Mouse (Mus musculus) midbrain, embryonic 11.5 days (tissue): ENCODE results near the gene Bloc1s2. TPM values are rescaled to one million over a fixed set of nuclear protein-coding genes. Genes with fewer than 3 reads are reported as not detected.
"Not testable (repeated sequence)": the region's sequence is repeated elsewhere in the genome, so short reads cannot be mapped to it uniquely, and the experiment has no call there.

ENCODE experiments used
- ATAC-seq: fragments of 200-750 bp; cut with Nextera tagmentation; 2 replicates; pipeline ENCODE4 v1.8.0; 2017; ENCODE audit warnings: moderate TSS enrichment, moderate library complexity; ENCODE audit not compliant: low FRiP score
- DNase-seq: peaks from one replicate; pipeline ENCODE4 v3.0.0; 2015; ENCODE audit warnings: low spot score; ENCODE audit errors: missing footprints
- H3K27ac ChIP-seq: fragments of 300-500 bp; sonication (generic); 2 replicates; pipeline ENCODE4 v1.5.1; 2014; ENCODE audit warnings: low read depth, low read length
- H3K27me3 ChIP-seq: fragments of 300-500 bp; sonication (generic); 2 replicates; pipeline ENCODE4 v1.6.1; 2014; ENCODE audit warnings: mild to moderate bottlenecking, low read length, moderate library complexity, mixed read lengths; ENCODE audit not compliant: control insufficient read depth, insufficient read depth
- H3K36me3 ChIP-seq: fragments of 300-500 bp; sonication (generic); 2 replicates; pipeline ENCODE4 v1.6.1; 2014; ENCODE audit warnings: mild to moderate bottlenecking, low read length, moderate library complexity, mixed read lengths; ENCODE audit not compliant: control insufficient read depth, insufficient read depth
- H3K4me1 ChIP-seq: fragments of 300-500 bp; sonication (generic); 2 replicates; pipeline ENCODE4 v1.6.1; 2014; ENCODE audit warnings: low read length; ENCODE audit not compliant: control insufficient read depth, insufficient read depth
- H3K4me2 ChIP-seq: fragments of 300-500 bp; sonication (generic); 2 replicates; pipeline ENCODE4 v1.6.1; 2014; ENCODE audit warnings: mild to moderate bottlenecking, moderate library complexity
- H3K4me3 ChIP-seq: fragments of 300-500 bp; sonication (generic); 2 replicates; pipeline ENCODE4 v1.5.1; 2014; ENCODE audit warnings: low read depth, low read length
- H3K9ac ChIP-seq: fragments of 300-500 bp; sonication (generic); 2 replicates; pipeline ENCODE4 v1.6.1; 2014; ENCODE audit warnings: low read length
- H3K9me3 ChIP-seq: fragments of 300-500 bp; sonication (generic); 2 replicates; pipeline ENCODE4 v1.6.1; 2016; ENCODE audit warnings: low read length; ENCODE audit not compliant: control insufficient read depth
- WGBS: fragments of 180-500 bp; shearing (Covaris S2); extraction: QIAGEN DNeasy Blood & Tissue Kit; methylation state at CpG from one replicate; pipeline ENCODE4 v1.1.7; 2014; 5-methylcytosine and 5-hydroxymethylcytosine counted together
- polyA plus RNA-seq: library from polyadenylated mRNA; unstranded; fragments of >200 nt; fragmentation: Nextera tagmentation; extraction: Ambion mirVana; gene quantifications from 2 replicates; pipeline ENCODE4 v1.2.1, GENCODE M21; 2014

The Bloc1s2 gene
- polyA plus RNA-seq, 1 experiment from 2014 or later: 113 TPM

DNA sequence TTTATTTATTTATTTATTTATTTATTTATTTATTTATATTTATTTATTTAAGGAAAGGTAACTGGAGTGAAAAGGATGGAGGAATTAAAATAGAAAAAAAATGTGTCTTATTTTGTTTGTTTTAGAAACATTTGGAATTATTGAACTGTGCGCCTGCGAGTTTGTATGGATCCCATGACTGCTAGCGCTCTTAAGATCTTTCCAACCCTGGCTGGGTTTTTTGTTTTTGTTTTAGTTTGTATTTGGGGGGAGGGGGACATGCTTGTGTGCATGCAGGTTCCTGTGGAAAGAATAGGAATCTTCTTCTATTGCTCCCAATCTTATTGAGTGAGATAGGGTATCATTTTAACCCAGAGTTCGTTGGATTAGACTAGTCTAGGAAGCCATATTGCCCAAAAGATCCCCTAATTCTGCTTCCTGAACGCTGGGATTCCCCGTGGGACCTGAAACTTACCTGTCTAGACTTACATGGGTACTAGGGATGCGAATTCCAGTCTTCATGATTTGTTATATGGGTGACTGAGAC lies 10.2 kb downstream of the Bloc1s2 start:
- Histone ChIP-seq H3K4me3 (peak overlapping the region; percentile 76), H3K27me3 (no peaks in the 10 kb centered on the region), H3K27ac (no peak overlapping the region), H3K9me3 (no peaks in the 10 kb centered on the region), H3K9ac (peak overlapping the region; percentile 55), H3K36me3 (peaks cover 5% of the 10 kb centered on the region; the same call in 1 of the 2 replicates), H3K4me1 (peaks cover 5% of the 10 kb centered on the region; the same call in 1 of the 2 replicates), H3K4me2 (peak overlapping the region; percentile 50)
- ATAC-seq (peak; percentile 61; the same call in 1 of the 2 replicates), DNase-seq (peak; percentile 86)
- 26% methylated on average over 7 of the region's 7 CpGs for whole genome bisulfite sequencing

DNA sequence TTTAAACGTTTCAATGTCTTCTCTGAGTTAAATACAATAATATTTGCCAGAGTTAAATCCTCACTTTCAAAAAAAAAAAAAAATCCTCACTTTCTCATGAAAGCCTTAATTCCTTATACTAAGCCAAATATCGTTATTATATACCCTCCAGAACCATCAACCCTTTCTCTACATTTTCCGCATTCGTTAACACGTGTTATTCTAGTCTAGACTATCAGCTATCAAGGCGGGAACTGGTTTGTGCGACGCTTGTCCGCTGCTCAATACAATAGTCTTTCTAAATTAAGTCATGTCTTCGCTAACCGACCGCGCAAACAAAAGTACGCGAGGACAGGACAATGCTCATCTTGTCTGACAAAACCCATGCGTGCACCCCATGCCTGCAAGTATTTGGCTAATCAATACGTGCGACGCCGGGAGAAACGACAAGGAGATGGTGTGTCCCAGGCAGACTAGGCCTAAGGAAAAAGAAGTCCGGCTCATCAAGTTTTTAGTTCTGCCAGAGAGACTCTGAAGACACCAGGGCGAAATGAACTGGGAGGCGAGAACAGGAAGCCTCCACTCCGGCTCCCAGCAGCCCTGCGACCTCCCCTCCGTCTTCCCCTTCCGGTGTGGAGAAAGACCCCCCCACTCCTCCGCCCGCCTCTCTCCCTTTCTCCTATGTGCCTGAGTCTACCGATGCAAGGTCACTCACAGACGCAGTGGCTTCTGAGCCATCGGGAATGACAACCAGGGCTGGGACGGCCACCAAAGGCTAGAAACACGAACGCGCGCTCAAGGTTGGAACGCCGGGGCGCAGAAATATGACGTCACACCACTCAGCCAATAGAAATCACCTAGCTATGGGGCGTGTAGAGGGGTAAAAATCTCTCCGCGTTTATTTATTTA lies 10.9 kb downstream of the Bloc1s2 start, which contains the start of gene Cwf19l1:
Cwf19l1 (minus strand) TSS at position 805 of the 888 bp plus-strand sequence.
- H3K4me3 ChIP-seq: peak within 1 kb of the TSS; percentile 76
- under 1% methylated on average over 45 of the region's 45 CpGs for WGBS
- no peaks in the 10 kb centered on the region for H3K9me3 ChIP-seq
- H3K4me1 ChIP-seq: peaks cover 5% of the 10 kb centered on the region; the same call in 1 of the 2 replicates
- peaks cover 5% of the 10 kb centered on the region; the same call in 1 of the 2 replicates for H3K36me3 ChIP-seq
- ATAC-seq (peak; percentile 92), DNase-seq (peak; percentile 99)
- H3K27me3 ChIP-seq: no peaks in the 10 kb centered on the region
- H3K9ac ChIP-seq: peak within 1 kb of the TSS; percentile 82
- peak within 1 kb of the TSS; percentile 91 for H3K27ac ChIP-seq
- peak within 1 kb of the TSS; percentile 86 for H3K4me2 ChIP-seq

DNA sequence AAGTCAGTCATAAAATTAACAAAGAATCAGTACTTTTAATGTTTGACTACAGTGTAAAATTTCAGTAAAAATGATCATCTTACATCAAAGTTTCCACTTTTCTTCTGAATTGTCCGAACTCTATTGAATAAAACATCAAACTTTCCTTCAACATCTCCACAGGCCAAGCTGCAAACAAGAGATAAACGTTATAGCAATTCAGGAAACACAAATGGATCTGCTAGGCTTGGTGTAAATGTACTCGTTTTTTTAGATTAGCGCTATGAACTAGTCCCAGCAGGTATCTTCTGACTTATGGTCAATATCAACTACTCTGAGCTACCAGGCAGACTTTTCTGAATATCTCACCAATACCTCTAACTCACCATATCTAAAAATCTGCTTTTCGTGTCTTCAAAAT lies 13.3 kb downstream of the Bloc1s2 start:
- no peak overlapping the region for H3K4me2 ChIP-seq
- H3K9ac ChIP-seq: no peak overlapping the region
- no peak overlapping the region for H3K4me3 ChIP-seq
- no peak overlapping the region for H3K27ac ChIP-seq
- peaks cover 4% of the 10 kb centered on the region; the same call in 1 of the 2 replicates for H3K36me3 ChIP-seq
- 89% methylated on average over 5 of the region's 5 CpGs for WGBS
- H3K9me3 ChIP-seq: no peaks in the 10 kb centered on the region
- no peak for ATAC-seq
- no peak for DNase-seq
- no peaks in the 10 kb centered on the region for H3K27me3 ChIP-seq
- peaks cover 5% of the 10 kb centered on the region; the same call in 1 of the 2 replicates for H3K4me1 ChIP-seq

DNA sequence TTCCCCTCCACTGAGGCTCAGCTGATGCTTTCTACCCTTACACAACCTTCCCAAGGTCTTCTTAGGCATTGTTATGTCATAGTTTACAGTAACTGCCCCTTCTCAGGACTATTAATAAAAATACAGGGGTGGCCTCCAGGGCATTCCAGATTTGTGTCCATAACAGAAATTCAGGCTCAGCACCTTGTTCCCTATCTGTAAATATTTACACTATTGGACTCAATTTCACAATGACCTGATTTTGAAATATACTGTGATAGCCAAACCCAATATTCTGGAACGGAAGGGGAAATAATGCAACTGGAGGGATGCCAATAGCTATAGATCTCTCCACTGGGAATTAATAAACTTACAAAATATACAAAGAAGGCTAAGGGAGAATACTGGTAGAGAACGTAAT lies 17.7 kb downstream of the Bloc1s2 start:
- no peaks in the 10 kb centered on the region for H3K27me3 ChIP-seq
- no peaks in the 10 kb centered on the region for H3K4me1 ChIP-seq
- 89% methylated on average over 2 of the region's 2 CpGs for WGBS
- no peak overlapping the region for H3K27ac ChIP-seq
- ATAC-seq: no peak
- H3K9ac ChIP-seq: no peak overlapping the region
- no peak overlapping the region for H3K4me3 ChIP-seq
- peaks cover 17% of the 10 kb centered on the region; the same call in 1 of the 2 replicates for H3K36me3 ChIP-seq
- H3K9me3 ChIP-seq: no peaks in the 10 kb centered on the region
- DNase-seq: no peak
- no peak overlapping the region for H3K4me2 ChIP-seq

DNA sequence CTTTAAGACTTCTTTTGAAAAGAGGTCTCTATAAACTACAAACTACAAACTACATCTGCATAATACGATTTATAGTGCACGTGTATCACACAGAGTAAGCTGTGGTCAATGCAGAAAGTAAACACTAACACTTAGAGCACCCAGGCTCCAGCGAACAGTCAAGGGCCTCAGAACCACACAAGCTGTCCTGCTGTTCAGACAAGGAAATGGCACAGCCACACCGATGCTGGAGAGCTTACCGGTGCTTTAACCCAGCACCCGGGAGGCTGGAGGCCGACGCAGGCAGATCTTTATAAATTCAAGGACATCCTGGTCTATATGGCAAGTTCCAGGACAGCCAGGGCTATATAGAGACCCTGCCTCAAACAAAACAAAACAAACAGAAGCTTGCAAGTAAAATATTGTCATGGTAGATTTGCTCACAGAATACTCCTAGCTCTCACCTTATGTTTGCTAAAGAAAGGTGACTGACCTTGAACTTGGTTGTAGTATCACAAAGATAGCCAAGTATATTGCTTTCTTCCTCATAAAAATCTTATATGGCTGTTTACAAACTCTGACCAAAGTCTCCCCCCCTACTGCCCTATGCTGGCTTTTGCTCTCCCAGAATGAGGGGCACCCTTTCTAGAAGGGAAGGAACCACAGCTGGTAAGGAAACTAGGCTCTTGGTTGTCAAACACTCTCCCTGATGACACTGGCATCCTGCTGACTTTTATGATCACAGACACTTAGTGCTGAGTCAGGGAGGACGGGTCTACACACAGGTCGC lies 18.3 kb downstream of the Bloc1s2 start:
- no peak overlapping the region for H3K27ac ChIP-seq
- WGBS: 92% methylated on average over 10 of the region's 10 CpGs
- no peak for DNase-seq
- no peak for ATAC-seq
- no peak overlapping the region for H3K4me2 ChIP-seq
- no peaks in the 10 kb centered on the region for H3K27me3 ChIP-seq
- H3K4me1 ChIP-seq: no peaks in the 10 kb centered on the region
- H3K36me3 ChIP-seq: peaks cover 18% of the 10 kb centered on the region; the same call in 1 of the 2 replicates
- no peak overlapping the region for H3K9ac ChIP-seq
- H3K9me3 ChIP-seq: no peaks in the 10 kb centered on the region
- H3K4me3 ChIP-seq: no peak overlapping the region

DNA sequence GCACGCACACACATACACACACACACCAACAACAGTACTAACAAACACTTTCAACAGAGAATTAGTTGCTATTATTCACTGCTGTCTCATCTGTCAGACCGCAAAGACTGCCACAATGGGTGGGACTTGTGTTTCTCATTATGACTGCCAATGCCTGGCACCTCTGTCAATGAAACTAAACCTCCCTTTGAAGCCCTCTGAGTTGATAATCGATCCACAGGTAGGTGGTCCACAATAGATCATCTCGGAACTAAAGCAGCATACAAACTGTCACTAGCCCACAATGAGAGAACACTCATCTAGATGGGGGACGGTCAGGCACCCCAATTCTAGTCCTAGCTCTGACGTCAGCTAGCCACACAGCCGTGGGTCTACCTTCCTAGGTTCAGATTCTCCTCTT lies 25.1 kb downstream of the Bloc1s2 start:
- H3K4me2 ChIP-seq: no peak overlapping the region
- H3K36me3 ChIP-seq: peaks cover 20% of the 10 kb centered on the region
- 92% methylated on average over 7 of the region's 7 CpGs for WGBS
- no peak for DNase-seq
- ATAC-seq: no peak
- H3K9me3 ChIP-seq: no peaks in the 10 kb centered on the region
- H3K27ac ChIP-seq: no peak overlapping the region
- H3K9ac ChIP-seq: no peak overlapping the region
- no peak overlapping the region for H3K4me3 ChIP-seq
- H3K27me3 ChIP-seq: no peaks in the 10 kb centered on the region
- H3K4me1 ChIP-seq: no peaks in the 10 kb centered on the region

DNA sequence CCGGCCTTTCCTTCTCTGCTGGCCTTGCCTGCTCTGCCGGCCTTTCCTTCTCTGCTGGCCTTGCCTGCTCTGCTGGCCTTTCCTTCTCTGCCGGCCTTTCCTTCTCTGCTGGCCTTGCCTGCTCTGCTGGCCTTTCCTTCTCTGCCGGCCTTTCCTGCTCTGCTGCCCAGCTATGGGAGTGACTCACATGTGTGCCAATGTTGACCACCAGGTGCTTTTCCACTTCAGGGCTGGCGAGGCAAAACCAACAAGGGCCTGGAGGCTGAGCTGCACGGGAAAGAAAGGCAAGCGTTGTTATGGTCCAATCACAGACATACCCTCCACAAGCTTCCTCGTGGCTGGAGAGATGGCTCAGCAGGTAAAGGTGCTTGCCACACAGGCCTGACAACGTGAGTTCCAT lies 25.6 kb downstream of the Bloc1s2 start:
- H3K9me3 ChIP-seq, H3K4me2 ChIP-seq, H3K27me3 ChIP-seq, ATAC-seq, H3K4me1 ChIP-seq, DNase-seq, H3K27ac ChIP-seq, H3K4me3 ChIP-seq, H3K9ac ChIP-seq: not testable (repeated sequence)
- WGBS: 91% methylated on average over 7 of the region's 9 CpGs
- peaks cover 20% of the 10 kb centered on the region for H3K36me3 ChIP-seq

DNA sequence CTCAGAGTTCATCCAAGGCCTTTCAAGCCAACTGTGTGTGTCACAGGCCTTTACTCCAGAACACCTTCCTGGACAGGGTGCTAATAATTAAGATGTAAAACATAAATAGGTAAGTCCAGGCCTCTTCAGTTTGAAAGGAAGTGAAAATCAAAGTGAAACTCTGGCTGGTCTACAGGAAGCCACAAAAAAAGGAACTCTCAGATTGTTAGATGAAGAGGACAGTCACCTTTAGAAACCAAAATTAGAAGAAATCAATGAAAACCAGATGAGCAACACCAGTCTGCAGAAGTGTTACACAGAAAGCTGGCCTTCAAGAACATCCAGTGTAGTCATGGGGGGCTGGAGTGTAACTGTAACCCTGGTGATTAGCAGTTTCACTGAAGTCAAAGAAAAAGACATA lies 28.5 kb downstream of the Bloc1s2 start:
- peaks cover 15% of the 10 kb centered on the region for H3K36me3 ChIP-seq

More for the DNA sequence above, 28.5 kb downstream of the Bloc1s2 start:
- Histone ChIP-seq H3K9me3 (no peaks in the 10 kb centered on the region), H3K4me2 (no peak overlapping the region), H3K4me1 (no peaks in the 10 kb centered on the region), H3K9ac (no peak overlapping the region), H3K27ac (no peak overlapping the region), H3K4me3 (no peak overlapping the region), H3K27me3 (no peaks in the 10 kb centered on the region)
- ATAC-seq (no peak), DNase-seq (no peak)
